Mouse (Mus musculus) yolk sac, embryonic 10.5 days (tissue): ENCODE measurements around the gene Fam189a1.

Experiments used
- DNase-seq: peaks from one replicate; pipeline ENCODE4 v3.0.0-alpha.2; 2017; ENCODE audit warnings: low spot score

Gene Fam189a1

GRCm38 (mm10) chr7:64881387-64881786 lies 275.0 kb downstream of the Fam189a1 start:
- DNase-seq, result no peak

- DNase-seq, result no peak
Measured at GRCm38 (mm10) chr7:64880415-64880814, 276.0 kb downstream of the Fam189a1 start.

- DNase-seq, result no peak
Measured at GRCm38 (mm10) chr7:64874941-64875340, 281.4 kb downstream of the Fam189a1 start.

- no peak for DNase-seq
Measured at GRCm38 (mm10) chr7:64873266-64873665, 283.1 kb downstream of the Fam189a1 start.

- peak; percentile 91 for DNase-seq
Measured at GRCm38 (mm10) chr7:64872743-64873241, 283.6 kb downstream of the Fam189a1 start, which contains the start of gene Nsmce3. Nsmce3 (minus strand) TSS chr7:64872997.

GRCm38 (mm10) chr7:64871987-64872742 lies 284.2 kb downstream of the Fam189a1 start:
- peak; percentile 2 for DNase-seq

GRCm38 (mm10) chr7:64869549-64870065 lies 286.8 kb downstream of the Fam189a1 start:
- DNase-seq, result no peak

- DNase-seq, result no peak
Measured at GRCm38 (mm10) chr7:64863538-64863937, 292.8 kb downstream of the Fam189a1 start.

- no peak for DNase-seq
Measured at GRCm38 (mm10) chr7:64862978-64863377, 293.4 kb downstream of the Fam189a1 start.

GRCm38 (mm10) chr7:64856526-64857082 lies 299.8 kb downstream of the Fam189a1 start:
- DNase-seq, result no peak

- no peak for DNase-seq
Measured at GRCm38 (mm10) chr7:64855976-64856375, 300.4 kb downstream of the Fam189a1 start.

GRCm38 (mm10) chr7:64855389-64855927 lies 300.9 kb downstream of the Fam189a1 start:
- DNase-seq, result no peak

- DNase-seq, result peak; percentile 43
Measured at GRCm38 (mm10) chr7:64850791-64851190, 305.6 kb downstream of the Fam189a1 start.

GRCm38 (mm10) chr7:64847366-64847899 lies 308.9 kb downstream of the Fam189a1 start:
- no peak for DNase-seq

GRCm38 (mm10) chr7:64846061-64846460 lies 310.3 kb downstream of the Fam189a1 start:
- no peak for DNase-seq

- DNase-seq, result no peak
Measured at GRCm38 (mm10) chr7:64840946-64841659, 315.3 kb downstream of the Fam189a1 start.

GRCm38 (mm10) chr7:64840576-64840895 lies 315.8 kb downstream of the Fam189a1 start:
- no peak for DNase-seq

GRCm38 (mm10) chr7:64839801-64840575 lies 316.4 kb downstream of the Fam189a1 start:
- DNase-seq, result peak; percentile 44

- no peak for DNase-seq
Measured at GRCm38 (mm10) chr7:64839281-64839680, 317.1 kb downstream of the Fam189a1 start.

- peak; percentile 9 for DNase-seq
Measured at GRCm38 (mm10) chr7:64830214-64830995, 326.0 kb downstream of the Fam189a1 start.
